Mouse (Mus musculus) forebrain, embryonic 11.5 days (tissue): ENCODE measurements at regions not wholly inside any gene's neighbourhood (a gene's known extent, or its start where the extent isn't known, plus 50 kb on each side); places are given as distances from the start of the nearest gene placed in this dataset.
"Not testable (repeated sequence)": the region's sequence is repeated elsewhere in the genome, so short reads cannot be mapped to it uniquely, and the experiment has no call there.

Experiments
- ATAC-seq: fragments of 200-750 bp; cut with Nextera tagmentation; replicated peaks from 2 replicates; pipeline ENCODE4 v1.8.0; 2017; ENCODE audit warnings: moderate TSS enrichment; ENCODE audit not compliant: low FRiP score
- DNase-seq: peaks from one replicate; pipeline ENCODE4 v3.0.0-alpha.2; 2017; ENCODE audit warnings: low spot score
- H3K27ac ChIP-seq: fragments of 300-500 bp; sonication (generic); 2 replicates; pipeline ENCODE4 v1.5.1; 2014; ENCODE audit warnings: low read depth, low read length
- H3K27me3 ChIP-seq: fragments of 300-500 bp; sonication (generic); 2 replicates; pipeline ENCODE4 v1.6.1; 2014; ENCODE audit warnings: mild to moderate bottlenecking, low read length, mixed read lengths; ENCODE audit not compliant: control insufficient read depth, insufficient read depth
- H3K36me3 ChIP-seq: fragments of 300-500 bp; sonication (generic); 2 replicates; pipeline ENCODE4 v1.6.1; 2014; ENCODE audit warnings: mild to moderate bottlenecking, low read length, moderate library complexity, mixed read lengths; ENCODE audit not compliant: control insufficient read depth, insufficient read depth
- H3K4me1 ChIP-seq: fragments of 300-500 bp; sonication (generic); replicated peaks from 2 replicates; pipeline ENCODE4 v1.6.1; 2014; ENCODE audit warnings: low read length, mixed read lengths; ENCODE audit not compliant: control insufficient read depth, insufficient read depth
- H3K4me2 ChIP-seq: fragments of 300-500 bp; sonication (generic); 2 replicates; pipeline ENCODE4 v1.6.1; 2014; ENCODE audit warnings: low read depth, mild to moderate bottlenecking, low read length, moderate library complexity, mixed read lengths; ENCODE audit not compliant: severe bottlenecking
- H3K4me3 ChIP-seq: fragments of 300-500 bp; sonication (generic); 2 replicates; pipeline ENCODE4 v1.5.1; 2014; ENCODE audit warnings: low read depth, low read length
- H3K9ac ChIP-seq: fragments of 300-500 bp; sonication (generic); 2 replicates; pipeline ENCODE4 v1.6.1; 2014; ENCODE audit warnings: low read length
- H3K9me3 ChIP-seq: fragments of 300-500 bp; sonication (generic); 2 replicates; pipeline ENCODE4 v1.6.1; 2016; ENCODE audit warnings: low read length, mixed read lengths; ENCODE audit not compliant: control insufficient read depth
- WGBS: fragments of 180-500 bp; shearing (Covaris S2); extraction: QIAGEN DNeasy Blood & Tissue Kit; methylation state at CpG from one replicate; pipeline ENCODE4 v1.1.7; 2014; 5-methylcytosine and 5-hydroxymethylcytosine counted together

DNA sequence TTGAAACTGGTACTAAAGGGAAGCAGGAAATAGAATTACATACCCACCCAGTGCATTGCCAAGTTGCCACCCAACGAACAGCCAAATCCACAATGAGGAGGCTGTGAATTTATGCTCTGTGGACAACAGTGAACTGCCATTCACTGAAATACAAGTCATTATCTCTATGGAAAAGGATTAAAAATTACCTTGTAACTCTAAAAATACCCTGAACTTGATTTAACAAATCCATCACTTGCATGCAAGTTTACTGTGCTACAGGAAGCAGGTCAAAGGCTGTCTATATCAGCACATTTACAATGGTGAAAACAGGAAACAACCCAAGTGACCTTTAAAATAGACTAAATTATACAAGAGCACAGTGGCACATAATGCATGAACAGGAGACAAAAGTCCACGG lies 202.2 kb upstream of the Sema6d start:
- ATAC-seq = no peak
- WGBS = 92% methylated on average over 2 of the region's 2 CpGs

DNA sequence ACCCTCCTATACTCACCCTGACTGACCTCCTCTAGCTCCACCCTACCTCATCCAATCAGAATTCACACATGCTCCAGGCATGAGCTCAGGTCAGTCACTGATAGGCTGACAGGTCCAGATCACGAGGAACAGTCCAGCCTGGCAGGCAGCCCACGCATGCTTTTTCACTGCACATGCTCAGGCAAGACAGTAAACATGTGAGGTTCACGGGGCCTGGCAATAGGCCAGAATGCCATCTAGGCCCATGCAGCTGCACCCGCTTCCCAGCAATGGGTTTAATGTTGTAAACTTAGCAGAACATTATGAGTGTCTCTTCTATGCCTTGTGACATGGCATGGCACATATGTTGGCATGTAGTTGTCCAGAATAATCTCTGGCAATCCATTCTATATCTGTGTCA lies 177.8 kb upstream of the Sema6d start:
- not testable (repeated sequence) for H3K36me3 ChIP-seq, H3K4me1 ChIP-seq, H3K27ac ChIP-seq, H3K4me2 ChIP-seq, ATAC-seq, H3K9me3 ChIP-seq, H3K4me3 ChIP-seq, H3K9ac ChIP-seq, H3K27me3 ChIP-seq, DNase-seq
- 87% methylated on average over 4 of the region's 4 CpGs for WGBS

More for the DNA sequence above, 202.2 kb upstream of the Sema6d start:
- Histone ChIP-seq H3K4me1 (no peaks in the 10 kb centered on the region), H3K4me2 (no peak overlapping the region), H3K9ac (no peak overlapping the region), H3K27ac (no peak overlapping the region), H3K27me3 (no peaks in the 10 kb centered on the region), H3K4me3 (no peak overlapping the region), H3K36me3 (no peaks in the 10 kb centered on the region), H3K9me3 (no peaks in the 10 kb centered on the region)
- DNase-seq = no peak

DNA sequence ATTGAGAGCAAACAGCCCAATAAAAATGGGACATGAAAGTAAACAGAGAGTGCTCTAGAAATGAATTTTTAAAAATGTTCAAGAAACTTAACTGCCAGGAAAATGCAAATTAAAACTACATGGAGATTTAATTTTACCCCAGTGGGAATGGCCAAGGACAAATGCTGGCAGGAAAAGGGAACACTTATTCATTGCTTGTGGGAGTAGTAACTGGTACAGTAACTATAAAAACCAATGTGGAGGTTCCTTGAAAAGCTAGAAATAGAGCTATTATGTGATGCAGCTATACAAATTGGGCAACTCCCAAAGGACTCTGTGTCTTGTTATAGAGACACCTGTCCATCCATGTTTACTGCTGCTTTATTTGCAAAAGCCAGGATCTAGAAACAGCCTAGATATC lies 175.7 kb upstream of the Sema6d start:
- Histone ChIP-seq H3K9ac (no peak overlapping the region), H3K4me2 (no peak overlapping the region), H3K4me1 (no peaks in the 10 kb centered on the region), H3K27me3 (no peaks in the 10 kb centered on the region), H3K9me3 (no peaks in the 10 kb centered on the region), H3K36me3 (no peaks in the 10 kb centered on the region), H3K27ac (no peak overlapping the region), H3K4me3 (no peak overlapping the region)
- ATAC-seq = no peak
- DNase-seq = no peak

DNA sequence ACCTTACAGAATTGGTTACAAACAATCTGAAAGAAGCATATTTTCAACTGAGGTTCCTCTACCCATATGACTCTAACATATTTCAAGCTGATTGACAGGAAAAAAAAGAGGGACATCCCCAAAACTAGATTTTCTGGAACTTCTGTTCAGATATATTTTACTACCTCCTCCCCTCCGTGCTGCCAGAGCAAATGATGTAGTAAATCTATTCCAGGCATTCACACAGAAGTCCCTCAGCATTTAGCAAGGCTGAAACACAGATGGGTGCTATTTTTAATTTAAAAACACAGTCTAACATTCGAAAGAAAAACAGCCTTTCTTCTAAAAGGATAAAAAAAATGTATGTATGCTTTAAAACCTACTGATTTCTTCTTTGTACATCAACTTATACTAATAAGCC lies 169.4 kb upstream of the Sema6d start:
- Histone ChIP-seq H3K4me3 (no peak overlapping the region), H3K9me3 (no peaks in the 10 kb centered on the region), H3K4me2 (no peak overlapping the region), H3K4me1 (no peaks in the 10 kb centered on the region), H3K27me3 (no peaks in the 10 kb centered on the region), H3K27ac (no peak overlapping the region), H3K9ac (no peak overlapping the region), H3K36me3 (no peaks in the 10 kb centered on the region)
- ATAC-seq (no peak), DNase-seq (no peak)
- 54% methylated on average over 2 of the region's 2 CpGs for WGBS

DNA sequence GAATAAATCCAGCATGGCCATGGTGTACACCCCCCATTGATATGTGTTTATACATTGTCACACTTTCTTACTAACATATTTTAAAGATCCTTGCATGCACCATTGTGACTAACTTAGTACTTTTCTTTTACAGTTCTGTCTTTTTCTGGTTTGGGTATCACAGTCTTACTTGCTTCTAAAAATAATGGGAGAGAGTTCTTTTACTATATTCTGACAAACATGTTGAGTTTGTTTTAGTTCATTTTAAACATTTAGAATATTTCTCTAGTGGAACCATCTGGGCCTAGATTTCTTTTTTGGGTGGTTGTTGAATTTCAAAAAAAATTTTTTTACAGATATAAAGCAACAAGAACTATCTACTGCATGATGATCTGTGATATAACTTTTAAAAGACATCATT lies 161.7 kb upstream of the Sema6d start:
- Histone ChIP-seq H3K9me3 (no peaks in the 10 kb centered on the region), H3K4me1 (no peaks in the 10 kb centered on the region), H3K9ac (no peak overlapping the region), H3K36me3 (no peaks in the 10 kb centered on the region), H3K4me3 (no peak overlapping the region), H3K27me3 (no peaks in the 10 kb centered on the region), H3K4me2 (no peak overlapping the region), H3K27ac (no peak overlapping the region)
- ATAC-seq (no peak), DNase-seq (no peak)

DNA sequence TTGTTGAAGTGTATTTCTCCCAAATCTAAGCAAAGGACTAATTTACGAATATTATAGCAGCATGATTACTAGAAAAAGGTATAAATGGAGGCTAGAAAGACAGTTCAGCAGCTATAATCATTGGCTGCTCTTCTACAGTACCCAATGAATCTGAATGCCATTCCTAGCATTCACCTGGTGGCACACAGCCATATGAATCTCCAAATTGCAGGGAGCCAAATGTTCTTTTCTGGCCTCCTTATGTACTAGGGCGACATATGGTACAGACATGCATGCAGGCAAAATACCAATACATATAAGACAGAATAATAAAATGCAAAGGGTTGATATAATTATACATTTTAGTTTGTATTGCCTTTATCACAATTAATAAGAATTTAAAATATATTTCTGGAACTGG lies 152.9 kb upstream of the Sema6d start:
- DNase-seq (no peak), ATAC-seq (no peak)
- Histone ChIP-seq H3K4me1 (no peaks in the 10 kb centered on the region), H3K27me3 (no peaks in the 10 kb centered on the region), H3K4me2 (no peak overlapping the region), H3K4me3 (no peak overlapping the region), H3K27ac (no peak overlapping the region), H3K9ac (no peak overlapping the region), H3K36me3 (no peaks in the 10 kb centered on the region), H3K9me3 (no peaks in the 10 kb centered on the region)
- WGBS = 78% methylated on average over 2 of the region's 2 CpGs

DNA sequence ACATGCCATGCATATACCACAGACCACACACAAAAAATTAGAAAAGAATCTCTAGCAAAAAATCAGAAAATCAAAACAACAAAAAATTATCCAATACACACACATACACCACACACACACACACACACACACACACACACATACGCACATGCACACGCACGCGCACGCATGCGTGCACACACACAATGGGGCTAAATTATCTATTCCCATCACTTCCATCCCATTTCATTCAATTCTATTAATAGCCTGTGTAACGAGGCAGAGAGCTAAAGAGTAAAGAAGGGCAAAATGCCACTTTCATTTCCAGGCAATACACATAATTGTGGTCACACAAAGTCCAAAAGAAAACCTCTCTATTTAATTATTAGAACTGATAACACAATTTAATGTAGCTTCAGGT lies 126.2 kb upstream of the Sema6d start:
- Histone ChIP-seq H3K27me3 (no peaks in the 10 kb centered on the region), H3K27ac (no peak overlapping the region), H3K4me1 (no peaks in the 10 kb centered on the region), H3K36me3 (no peaks in the 10 kb centered on the region), H3K9ac (no peak overlapping the region), H3K4me3 (no peak overlapping the region), H3K9me3 (no peaks in the 10 kb centered on the region), H3K4me2 (no peak overlapping the region)
- 71% methylated on average over 7 of the region's 7 CpGs for WGBS
- DNase-seq = no peak
- ATAC-seq = 0 out of 2 replicates have a peak, but pooled peaks have one; percentile 24

DNA sequence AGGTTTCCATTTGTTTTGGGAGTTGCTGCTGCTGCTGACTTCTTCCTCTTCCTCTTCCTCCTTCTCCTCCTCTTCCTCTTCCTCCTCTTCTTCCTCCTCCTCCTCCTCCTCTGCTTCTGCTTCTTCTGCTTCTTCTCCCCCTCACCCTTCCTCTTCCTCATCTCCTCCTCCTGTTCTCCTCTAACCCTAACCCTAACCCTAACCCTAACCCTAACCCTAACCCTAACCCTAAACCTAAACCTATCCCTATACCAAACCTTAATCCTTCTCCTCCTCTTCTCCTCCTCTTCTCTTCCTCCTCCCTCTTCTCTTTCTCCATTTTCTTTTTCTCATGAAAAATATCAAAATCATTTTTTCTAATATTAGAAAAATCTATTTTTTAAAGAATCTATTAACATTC lies 86.3 kb upstream of the Sema6d start:
- Histone ChIP-seq H3K27me3 (no peaks in the 10 kb centered on the region), H3K4me2 (no peak overlapping the region), H3K27ac (no peak overlapping the region), H3K4me3 (no peak overlapping the region), H3K36me3 (no peaks in the 10 kb centered on the region), H3K4me1 (no peaks in the 10 kb centered on the region), H3K9me3 (no peaks in the 10 kb centered on the region), H3K9ac (no peak overlapping the region)
- no peak for DNase-seq
- ATAC-seq = no peak

DNA sequence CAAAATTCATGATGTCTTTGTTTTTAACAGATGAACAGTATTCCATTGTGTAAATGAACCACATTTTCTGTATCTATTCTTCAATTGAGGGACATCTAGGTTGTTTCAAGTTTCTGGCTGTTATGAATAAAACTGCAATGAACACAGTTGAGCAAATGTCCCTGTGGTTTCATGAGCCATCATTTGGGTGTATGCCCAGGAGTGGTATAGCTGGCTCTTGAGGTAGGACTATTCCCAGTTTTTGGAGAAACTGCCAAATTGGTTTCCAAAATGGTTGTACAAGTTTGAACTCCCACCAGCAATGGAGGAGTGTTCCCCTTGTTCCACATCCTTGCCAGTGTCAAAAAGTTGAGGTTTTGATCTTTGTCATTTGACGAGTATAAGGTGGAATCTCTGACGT lies 74.2 kb upstream of the Sema6d start:
- Histone ChIP-seq H3K9ac (no peak overlapping the region), H3K4me2 (no peak overlapping the region), H3K4me1 (no peaks in the 10 kb centered on the region), H3K27me3 (no peaks in the 10 kb centered on the region), H3K9me3 (no peaks in the 10 kb centered on the region), H3K4me3 (no peak overlapping the region), H3K36me3 (no peaks in the 10 kb centered on the region), H3K27ac (no peak overlapping the region)
- DNase-seq (no peak), ATAC-seq (no peak)
- WGBS = 85% methylated on average over 2 of the region's 2 CpGs
